Mouse (Mus musculus) liver, embryonic 11.5 days (tissue): ENCODE measurements around the gene Gpr142. TPM values are rescaled to one million over a fixed set of nuclear protein-coding genes. Genes with fewer than 3 reads are reported as not detected.

Experiments used
- ATAC-seq: fragments of 200-750 bp; cut with Nextera tagmentation; replicated peaks from 2 replicates; pipeline ENCODE4 v1.8.0; 2017; ENCODE audit warnings: moderate number of reproducible peaks, mild to moderate bottlenecking, moderate TSS enrichment, moderate library complexity; ENCODE audit not compliant: low FRiP score
- DNase-seq: peaks from one replicate; pipeline ENCODE4 v3.0.0-alpha.2; 2017; ENCODE audit warnings: low spot score
- H3K27ac ChIP-seq: fragments of 300-500 bp; sonication (generic); 2 replicates; pipeline ENCODE4 v1.5.1; 2014; ENCODE audit warnings: mild to moderate bottlenecking, low read depth, low read length, control low read depth
- H3K27me3 ChIP-seq: fragments of 300-500 bp; sonication (generic); replicated peaks from 2 replicates; pipeline ENCODE4 v1.6.1; 2014; ENCODE audit warnings: low read length, mixed read lengths; ENCODE audit not compliant: control insufficient read depth, insufficient read depth
- H3K36me3 ChIP-seq: fragments of 300-500 bp; sonication (generic); 2 replicates; pipeline ENCODE4 v1.6.1; 2014; ENCODE audit warnings: mild to moderate bottlenecking, low read length, moderate library complexity, mixed read lengths; ENCODE audit not compliant: control insufficient read depth, insufficient read depth
- H3K4me1 ChIP-seq: fragments of 300-500 bp; sonication (generic); replicated peaks from 2 replicates; pipeline ENCODE4 v1.6.1; 2014; ENCODE audit warnings: low read length, mixed read lengths; ENCODE audit not compliant: control insufficient read depth, insufficient read depth
- H3K4me2 ChIP-seq: fragments of 300-500 bp; sonication (generic); 2 replicates; pipeline ENCODE4 v1.6.1; 2014; ENCODE audit warnings: mild to moderate bottlenecking, control low read depth, moderate library complexity
- H3K4me3 ChIP-seq: fragments of 300-500 bp; sonication (generic); 2 replicates; pipeline ENCODE4 v1.5.1; 2014; ENCODE audit warnings: low read depth, low read length, control low read depth
- H3K9ac ChIP-seq: fragments of 300-500 bp; sonication (generic); 2 replicates; pipeline ENCODE4 v1.6.1; 2014; ENCODE audit warnings: low read depth, low read length, control low read depth
- H3K9me3 ChIP-seq: fragments of 300-500 bp; sonication (generic); 2 replicates; pipeline ENCODE4 v1.6.1; 2016; ENCODE audit warnings: low read length, inconsistent platforms, mixed read lengths; ENCODE audit not compliant: control insufficient read depth
- WGBS: fragments of 180-500 bp; shearing (Covaris S2); extraction: QIAGEN DNeasy Blood & Tissue Kit; methylation state at CpG from one replicate; pipeline ENCODE4 v1.1.7; 2014; 5-methylcytosine and 5-hydroxymethylcytosine counted together
- polyA plus RNA-seq: library from polyadenylated mRNA; unstranded; fragments of >200 nt; fragmentation: Nextera tagmentation; extraction: Ambion mirVana; gene quantifications from 2 replicates; pipeline ENCODE4 v1.2.1, GENCODE M21; 2014

Gene Gpr142
- polyA plus RNA-seq: not detected in 2 replicates

DNA sequence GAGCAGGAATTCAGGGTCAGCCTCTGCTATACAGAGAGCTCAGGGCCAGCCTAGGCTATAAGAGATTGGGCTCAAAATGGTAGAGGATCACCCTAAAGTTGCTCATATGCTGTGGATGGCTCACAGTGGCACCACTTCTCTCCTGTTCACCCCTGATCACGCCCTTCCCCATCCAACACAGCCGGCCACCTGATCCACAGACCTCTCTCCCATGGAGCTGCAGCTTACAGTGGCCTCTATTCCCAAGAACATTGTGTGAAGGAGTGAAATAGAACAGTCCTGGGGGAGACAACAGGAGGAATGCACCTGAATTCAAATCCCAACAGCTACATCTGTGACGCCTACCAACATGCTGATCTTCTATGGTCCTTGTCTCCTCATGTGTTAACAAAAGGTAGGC lies at the start of gene Gpr142:
Gene Gpr142 (plus strand): TSS at position 301 of the 400 bp plus-strand sequence.
- Histone ChIP-seq H3K4me3 (no peak within 1 kb of the TSS), H3K27ac (no peak within 1 kb of the TSS), H3K36me3 (no peaks in the 10 kb centered on the region), H3K9ac (no peak within 1 kb of the TSS), H3K4me2 (no peak within 1 kb of the TSS), H3K9me3 (no peaks in the 10 kb centered on the region), H3K27me3 (peaks cover 11% of the 10 kb centered on the region), H3K4me1 (peaks cover 7% of the 10 kb centered on the region)
- WGBS: 83% methylated on average over 3 of the region's 3 CpGs
- DNase-seq (no peak), ATAC-seq (no peak)

DNA sequence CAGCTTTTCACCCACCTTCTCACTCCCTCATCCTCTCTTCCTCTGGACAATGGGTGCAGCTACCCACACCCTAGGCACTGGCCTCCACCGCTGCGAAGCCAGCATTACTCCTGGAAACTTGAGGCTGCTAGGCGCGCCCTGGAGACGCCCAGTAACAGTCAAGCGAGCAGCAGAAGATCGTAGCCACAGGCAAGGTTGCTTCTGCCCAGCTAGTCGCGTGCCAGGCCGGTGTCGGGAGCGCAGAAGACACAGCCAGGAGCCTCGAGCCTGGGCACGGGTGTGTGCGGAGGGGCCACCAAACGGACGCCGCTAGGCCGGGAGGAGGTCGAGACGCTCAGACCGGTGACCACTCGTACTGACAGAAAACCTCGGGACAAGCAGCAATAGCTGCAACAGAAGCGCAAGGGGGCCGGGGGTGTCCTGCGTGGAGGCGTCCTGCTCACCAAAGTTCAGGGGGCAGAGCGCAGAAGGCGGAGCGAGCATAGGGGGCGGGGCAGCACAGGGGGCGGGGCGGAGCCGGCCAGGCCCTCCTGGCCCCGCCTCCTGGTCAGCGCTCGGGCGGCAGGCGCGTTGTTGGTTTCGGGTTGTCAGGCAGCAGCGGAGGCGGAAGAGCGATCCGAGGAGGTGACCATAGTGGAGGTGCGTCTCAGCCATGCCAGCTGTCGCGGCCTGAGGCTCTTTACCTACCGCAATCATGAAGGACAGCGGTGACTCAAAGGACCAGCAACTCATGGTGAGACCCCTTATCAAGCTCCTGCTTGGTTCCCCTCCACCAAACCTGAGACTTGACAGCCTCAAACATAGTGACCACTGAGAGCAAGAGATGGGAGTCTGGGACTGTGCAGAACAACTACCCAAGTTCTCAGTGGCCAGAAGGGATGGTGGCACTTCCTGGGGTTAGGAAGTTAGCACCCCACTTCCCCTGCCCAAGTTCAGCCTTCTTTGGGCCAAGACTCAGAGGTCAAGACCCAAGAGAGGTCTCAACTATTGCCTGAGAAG lies 33.6 kb upstream of the Gpr142 start, which contains the start of gene Kif19a:
Gene Kif19a (plus strand): TSS at position 569 of the 999 bp plus-strand sequence.
- H3K36me3 ChIP-seq: no peaks in the 10 kb centered on the region
- 4% methylated on average over 49 of the region's 51 CpGs for WGBS
- H3K4me2 ChIP-seq: peak within 1 kb of the TSS; percentile 82
- DNase-seq (peak; percentile 70), ATAC-seq (peak; percentile 81)
- peak within 1 kb of the TSS; percentile 47 for H3K4me3 ChIP-seq
- no peak within 1 kb of the TSS for H3K27ac ChIP-seq
- H3K4me1 ChIP-seq: no peaks in the 10 kb centered on the region
- no peaks in the 10 kb centered on the region for H3K9me3 ChIP-seq
- H3K27me3 ChIP-seq: peaks cover 26% of the 10 kb centered on the region
- peak within 1 kb of the TSS; percentile 23; the same call in 1 of the 2 replicates for H3K9ac ChIP-seq

DNA sequence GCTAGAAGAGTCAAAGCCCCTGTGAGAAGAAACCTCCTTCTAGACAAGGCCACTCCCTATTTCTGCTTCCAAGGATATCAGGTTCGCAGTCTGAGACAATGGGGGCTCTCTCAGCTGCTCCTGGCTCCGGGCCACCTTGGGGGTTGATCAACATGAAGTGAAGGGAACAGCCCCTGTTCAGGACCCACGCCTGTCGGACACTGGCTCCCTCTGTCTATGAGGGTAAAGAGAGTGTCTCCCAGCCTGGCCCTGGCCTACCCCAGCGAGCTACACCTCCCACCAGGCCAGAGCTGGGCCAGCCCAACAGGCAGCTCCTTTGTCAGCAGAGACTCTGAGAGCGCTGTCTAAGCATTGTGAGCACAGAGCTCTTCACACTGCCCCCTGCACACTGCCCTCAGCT lies 28.8 kb upstream of the Gpr142 start:
- Histone ChIP-seq H3K27me3 (peaks cover 26% of the 10 kb centered on the region), H3K9me3 (no peaks in the 10 kb centered on the region), H3K4me2 (no peak overlapping the region), H3K27ac (no peak overlapping the region), H3K4me1 (no peaks in the 10 kb centered on the region), H3K4me3 (no peak overlapping the region), H3K9ac (no peak overlapping the region), H3K36me3 (no peaks in the 10 kb centered on the region)
- no peak for DNase-seq
- 61% methylated on average over 6 of the region's 6 CpGs for WGBS
- ATAC-seq: no peak

DNA sequence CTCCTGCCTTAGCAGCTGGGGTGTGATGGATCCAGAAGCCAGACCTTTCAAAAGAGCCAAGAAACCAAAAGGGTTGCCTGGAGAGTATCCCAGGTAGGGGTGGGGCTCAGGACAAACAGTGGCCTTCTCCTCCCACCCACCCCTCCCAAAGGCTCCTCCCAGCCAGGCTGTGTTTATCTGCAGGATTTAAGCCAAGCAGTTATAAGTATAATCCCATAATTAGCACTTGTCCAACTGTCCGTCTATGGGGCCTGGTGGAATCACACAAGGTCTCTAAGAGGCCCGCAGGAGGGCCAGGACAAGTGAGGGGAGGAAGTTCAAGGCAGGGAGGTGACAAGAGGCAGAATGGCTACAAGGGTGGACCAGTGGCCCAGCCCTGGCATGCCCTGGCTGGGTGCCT lies 26.8 kb upstream of the Gpr142 start:
- WGBS: 62% methylated on average over 2 of the region's 2 CpGs

DNA sequence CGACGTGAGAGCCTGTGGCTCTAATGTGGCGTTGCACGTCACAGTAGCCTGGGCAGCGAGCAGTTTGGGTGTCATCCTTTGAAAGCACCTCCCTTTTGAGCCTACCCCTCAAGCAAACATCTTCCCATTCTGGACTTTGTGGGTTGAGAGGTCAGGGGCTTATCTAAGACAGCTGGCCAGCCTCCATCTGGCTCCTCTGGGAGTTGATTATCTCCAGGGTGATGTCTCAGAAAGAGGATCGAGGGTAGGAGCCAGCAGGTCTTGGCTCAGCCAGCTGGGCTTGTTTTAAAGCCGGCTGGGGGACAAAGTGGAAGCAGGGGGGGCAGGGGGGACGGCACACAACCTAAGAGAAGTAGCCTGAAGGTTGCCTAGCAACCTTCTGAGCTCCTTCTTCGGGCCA lies 18.6 kb upstream of the Gpr142 start:
- H3K27ac ChIP-seq: no peak overlapping the region
- H3K4me3 ChIP-seq: no peak overlapping the region
- ATAC-seq: no peak
- no peak overlapping the region for H3K4me2 ChIP-seq
- 33% methylated on average over 9 of the region's 9 CpGs for WGBS
- no peaks in the 10 kb centered on the region for H3K9me3 ChIP-seq
- peaks cover 25% of the 10 kb centered on the region for H3K27me3 ChIP-seq
- H3K4me1 ChIP-seq: no peaks in the 10 kb centered on the region
- H3K36me3 ChIP-seq: no peaks in the 10 kb centered on the region
- no peak for DNase-seq
- no peak overlapping the region for H3K9ac ChIP-seq

More for the DNA sequence above, 26.8 kb upstream of the Gpr142 start:
- peaks cover 12% of the 10 kb centered on the region for H3K27me3 ChIP-seq
- H3K9ac ChIP-seq: no peak overlapping the region
- ATAC-seq: no peak
- no peak overlapping the region for H3K4me2 ChIP-seq
- no peak overlapping the region for H3K4me3 ChIP-seq
- H3K4me1 ChIP-seq: no peaks in the 10 kb centered on the region
- H3K36me3 ChIP-seq: no peaks in the 10 kb centered on the region
- no peaks in the 10 kb centered on the region for H3K9me3 ChIP-seq
- no peak for DNase-seq
- no peak overlapping the region for H3K27ac ChIP-seq

DNA sequence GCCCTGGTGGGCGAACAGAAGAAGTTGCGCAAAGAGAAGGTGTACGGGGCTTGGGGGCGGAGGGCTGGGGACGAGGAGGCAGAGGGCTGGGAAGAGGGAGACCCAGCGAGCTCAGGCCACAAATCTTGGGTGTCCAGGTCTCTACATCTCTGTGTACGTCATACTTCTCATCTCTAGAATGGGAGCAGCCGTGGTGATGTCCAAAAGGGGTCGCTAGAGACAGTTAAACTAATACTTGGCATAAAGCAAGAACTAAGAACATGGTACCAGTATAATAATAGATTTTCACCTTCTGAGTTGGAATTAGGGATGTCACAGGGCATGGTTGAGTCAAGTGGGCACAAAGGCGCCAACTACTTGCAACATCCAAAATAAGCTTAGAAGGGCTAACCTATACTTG lies 12.8 kb upstream of the Gpr142 start:
- DNase-seq (no peak), ATAC-seq (no peak)
- Histone ChIP-seq H3K36me3 (no peaks in the 10 kb centered on the region), H3K27ac (no peak overlapping the region), H3K4me1 (peaks cover 6% of the 10 kb centered on the region), H3K27me3 (peaks cover 78% of the 10 kb centered on the region), H3K4me2 (peak overlapping the region; percentile 52), H3K4me3 (no peak overlapping the region), H3K9me3 (no peaks in the 10 kb centered on the region), H3K9ac (no peak overlapping the region)
- 40% methylated on average over 10 of the region's 10 CpGs for WGBS

DNA sequence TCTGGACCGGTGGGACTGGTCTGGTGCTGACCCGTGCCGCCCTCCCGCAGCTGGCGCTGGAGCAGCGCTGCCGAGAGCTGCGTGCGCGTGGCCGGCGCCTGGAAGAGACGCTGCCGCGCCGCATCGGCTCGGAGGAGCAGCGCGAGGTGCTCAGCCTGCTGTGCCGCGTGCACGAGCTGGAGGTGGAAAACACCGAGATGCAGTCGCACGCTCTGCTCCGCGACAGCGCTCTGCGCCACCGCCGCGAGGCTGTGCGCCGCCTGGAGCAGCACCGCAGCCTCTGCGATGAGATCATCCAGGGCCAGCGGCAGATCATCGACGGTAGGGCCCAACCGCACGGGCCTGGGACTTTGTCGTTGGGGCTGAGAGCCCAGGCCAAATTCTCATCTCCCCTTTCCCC lies 12.4 kb upstream of the Gpr142 start:
- H3K9ac ChIP-seq: no peak overlapping the region
- no peaks in the 10 kb centered on the region for H3K36me3 ChIP-seq
- 0 out of 2 replicates have a peak overlapping the region, but pooled peaks have one; percentile 17 for H3K4me3 ChIP-seq
- H3K4me1 ChIP-seq: peaks cover 6% of the 10 kb centered on the region
- no peaks in the 10 kb centered on the region for H3K9me3 ChIP-seq
- ATAC-seq: no peak
- 5% methylated on average over 43 of the region's 43 CpGs for WGBS
- no peak for DNase-seq
- H3K27me3 ChIP-seq: peaks cover 78% of the 10 kb centered on the region
- peak overlapping the region; percentile 52 for H3K4me2 ChIP-seq
- H3K27ac ChIP-seq: no peak overlapping the region

DNA sequence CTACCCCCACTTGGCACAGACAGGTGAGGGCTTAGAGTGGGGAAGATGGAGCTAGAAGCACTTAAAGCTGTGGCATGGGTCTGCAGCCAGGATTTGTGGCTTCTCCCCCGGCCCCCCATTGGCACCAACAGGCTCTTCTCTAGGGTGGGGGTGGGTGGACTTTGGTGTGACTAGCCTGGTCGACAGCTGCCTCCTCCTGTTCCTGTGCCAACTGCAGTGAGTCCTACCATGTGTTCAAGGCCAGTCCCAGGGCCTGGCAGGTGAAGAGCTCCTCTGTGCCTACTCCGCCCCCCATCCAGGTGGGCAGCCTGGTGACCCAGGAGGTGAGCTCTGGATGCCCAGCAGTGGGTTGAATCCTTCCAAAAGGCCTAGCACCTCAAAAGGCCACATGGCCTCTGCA lies 11.1 kb upstream of the Gpr142 start:
- Histone ChIP-seq H3K4me1 (peaks cover 14% of the 10 kb centered on the region), H3K27me3 (peaks cover 87% of the 10 kb centered on the region), H3K4me2 (no peak overlapping the region), H3K4me3 (no peak overlapping the region), H3K9ac (no peak overlapping the region), H3K27ac (no peak overlapping the region), H3K36me3 (no peaks in the 10 kb centered on the region), H3K9me3 (no peaks in the 10 kb centered on the region)
- ATAC-seq: no peak
- DNase-seq: no peak
- 73% methylated on average over 3 of the region's 3 CpGs for WGBS
